Mouse (Mus musculus): ENCODE results near the gene Lamc3. TPM values are rescaled to one million over a fixed set of nuclear protein-coding genes. Genes with fewer than 3 reads are reported as not detected.

The Lamc3 gene
- not detected for total RNA-seq (2023)

GRCm38 (mm10) chr2:31887030-31887429 is at the start of gene Lamc3:
Gene Lamc3, plus strand, starts transcription at chr2:31887291.

DNA sequence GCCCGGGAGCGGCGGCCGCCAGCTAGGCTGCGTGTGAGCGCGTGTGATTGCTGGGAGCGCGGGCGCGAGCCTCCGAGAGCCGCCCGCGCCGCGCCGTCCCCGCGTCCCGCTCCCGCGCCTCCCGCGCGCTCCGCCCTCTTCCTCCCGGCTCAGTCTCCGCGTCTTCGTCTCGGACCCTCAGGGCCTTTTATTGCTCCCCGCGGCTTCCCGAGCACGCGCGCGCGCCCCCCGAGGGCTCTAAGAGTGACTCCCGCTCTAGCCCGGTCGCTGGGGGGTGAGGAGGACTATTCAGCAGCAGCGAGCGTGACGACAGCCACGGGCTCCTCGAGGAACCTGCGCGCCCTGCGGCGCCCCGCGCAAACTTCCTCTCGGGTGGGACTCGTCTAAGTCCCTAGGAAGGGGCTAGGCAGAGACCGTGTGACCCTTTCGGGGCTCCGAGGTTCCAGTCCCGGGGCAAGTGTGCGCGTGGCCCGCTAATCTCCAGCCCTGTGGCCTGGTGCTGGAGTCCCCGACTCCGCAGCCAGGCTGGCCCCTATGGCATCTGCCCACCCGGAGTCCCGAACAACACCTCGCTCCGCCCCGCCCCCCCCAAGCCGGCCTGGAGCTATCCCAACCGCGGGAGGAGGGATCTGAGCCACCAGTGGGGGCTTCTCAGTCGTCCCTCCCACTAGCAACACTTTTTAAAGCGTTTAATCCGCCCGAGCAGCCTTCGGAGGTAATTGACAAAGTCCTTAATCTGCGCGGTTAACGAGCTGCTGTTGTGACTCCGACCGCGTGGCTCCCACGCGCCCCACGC is 41.0 kb upstream of the Lamc3 start, which contains the start of gene Fibcd1:
Gene Fibcd1, minus strand, starts transcription at position 110 of the 796 bp plus-strand sequence.

DNA sequence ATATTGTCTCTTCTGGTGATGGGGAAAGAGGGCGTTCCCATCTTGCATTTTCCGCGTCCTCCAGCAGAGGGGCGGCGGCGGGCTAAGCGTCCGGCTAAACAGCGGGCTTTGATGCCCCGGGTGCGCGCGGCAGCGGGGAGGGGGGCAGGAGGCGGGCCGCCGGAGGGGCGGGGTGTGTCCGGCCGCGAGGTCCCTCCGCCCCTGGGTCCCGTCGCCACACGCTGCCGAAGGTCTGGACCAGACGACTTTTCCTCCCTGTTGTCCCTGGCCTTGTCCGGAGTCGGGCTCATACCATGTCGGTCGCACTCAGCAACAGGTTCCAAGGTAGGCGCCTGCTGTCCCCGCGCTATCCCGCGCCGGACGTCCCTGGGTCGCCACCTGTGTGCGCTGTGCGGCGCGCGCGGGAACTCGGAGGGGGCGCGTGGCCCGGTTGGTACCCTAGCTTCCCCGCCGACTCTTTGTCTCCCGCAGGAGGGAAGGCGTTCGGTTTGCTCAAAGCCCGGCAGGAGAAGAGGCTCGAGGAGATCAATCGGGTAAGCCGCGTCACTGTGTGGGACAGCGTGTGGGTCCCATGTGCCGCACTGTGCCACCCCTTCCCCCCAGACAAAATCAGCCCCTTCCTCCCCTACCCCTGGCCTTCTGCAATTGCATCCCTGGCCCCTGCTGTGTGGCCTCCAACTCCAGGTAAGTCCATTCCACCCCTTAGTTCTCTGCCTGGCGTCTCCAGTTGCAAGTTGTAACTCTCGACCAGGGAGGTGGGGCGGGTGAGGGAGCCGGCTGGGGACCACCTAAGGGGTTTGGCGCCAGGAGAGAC is 63.2 kb downstream of the Lamc3 start, which contains the start of gene Aif1l:
Gene Aif1l, plus strand, starts transcription at position 82 of the 814 bp plus-strand sequence.

DNA sequence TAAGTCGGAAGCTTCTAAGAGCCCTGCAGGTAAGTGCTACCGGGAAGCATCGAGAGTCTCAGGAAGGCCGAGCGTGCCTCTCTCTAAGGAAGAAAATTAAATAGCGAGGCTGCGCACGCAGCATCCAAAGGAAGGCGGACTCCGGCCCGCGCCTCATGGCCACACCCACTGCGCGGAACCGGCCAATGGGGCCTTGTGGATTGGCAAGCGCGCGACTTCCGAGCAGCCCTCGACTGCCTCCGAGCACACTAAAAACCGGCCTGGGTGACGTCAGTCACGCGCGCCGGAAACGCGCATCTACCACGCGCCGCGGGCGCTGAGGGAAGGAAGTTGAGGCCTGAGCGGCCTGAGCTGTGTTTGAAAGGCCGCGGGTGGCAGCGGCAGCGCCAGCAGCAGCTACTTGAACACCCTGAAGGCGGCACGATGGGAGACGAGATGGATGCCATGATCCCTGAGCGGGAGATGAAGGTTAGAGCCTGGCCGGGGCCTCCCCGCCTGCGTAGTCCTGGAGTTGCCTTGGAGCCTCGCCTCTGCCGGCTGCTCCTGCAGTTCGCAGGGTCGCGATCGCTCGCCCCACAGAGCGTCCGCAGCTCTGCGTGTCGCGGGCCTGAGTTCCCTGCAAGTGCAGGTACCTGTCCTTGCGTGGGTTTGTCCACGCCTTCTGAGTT is 87.2 kb downstream of the Lamc3 start, which contains the start of gene Nup214:
Gene Nup214, plus strand, starts transcription at position 296 of the 668 bp plus-strand sequence.

Other genes starting within 250 kb of the Lamc3 start
- not detected for gene Prdm12, start 247.3 kb upstream of the Lamc3 start, total RNA-seq (2023)
- 63.1 TPM for gene Exosc2, start 216.6 kb upstream of the Lamc3 start, total RNA-seq (2023)
- gene Abl1, start 198.9 kb upstream of the Lamc3 start, total RNA-seq (2023): 64.6 TPM
- gene Qrfp, start 76.7 kb upstream of the Lamc3 start, total RNA-seq (2023): 0.73 TPM
- gene Fibcd1, start 41.3 kb upstream of the Lamc3 start, total RNA-seq (2023): 0.09 TPM
- not detected for gene Aif1l, start 62.8 kb downstream of the Lamc3 start, total RNA-seq (2023)
- gene Nup214, start 87.1 kb downstream of the Lamc3 start, total RNA-seq (2023): 132 TPM
- 197 TPM for gene Fam78a, start 197.6 kb downstream of the Lamc3 start, total RNA-seq (2023)
- not detected for gene Plpp7, start 208.2 kb downstream of the Lamc3 start, total RNA-seq (2023)

All from CD8-positive naive resting alpha-beta T cell, adult 57 days (primary cell).